Mouse (Mus musculus): ENCODE results near the gene Apbb2. TPM values are rescaled to one million over a fixed set of nuclear protein-coding genes. Genes with fewer than 3 reads are reported as not detected.

Gene Apbb2
- total RNA-seq, 2 experiments from 2014 or later, result 60.1 to 70.5 TPM

GRCm38 (mm10) chr5:66315791-66316190, 302.8 kb downstream of the Apbb2 start:
- H3K4me3 ChIP-seq, result no peak overlapping the region
- no peak for TF ChIP-seq CTCF (IDR thresholded peaks at IDR 0.05)
- DNase-seq (ENCODE audit: extremely low spot score in 1 of 2, low spot score in 2 of 2), result peak in 1 of 2 experiments; percentile 49
- intact Hi-C loops (cut with DNase I), result loop anchor here (5.0 kb wide), 1 partner anchor 53 kb away; no protein-coding TSS in a partner anchor
- no peak overlapping the region for H3K27ac ChIP-seq

DNA sequence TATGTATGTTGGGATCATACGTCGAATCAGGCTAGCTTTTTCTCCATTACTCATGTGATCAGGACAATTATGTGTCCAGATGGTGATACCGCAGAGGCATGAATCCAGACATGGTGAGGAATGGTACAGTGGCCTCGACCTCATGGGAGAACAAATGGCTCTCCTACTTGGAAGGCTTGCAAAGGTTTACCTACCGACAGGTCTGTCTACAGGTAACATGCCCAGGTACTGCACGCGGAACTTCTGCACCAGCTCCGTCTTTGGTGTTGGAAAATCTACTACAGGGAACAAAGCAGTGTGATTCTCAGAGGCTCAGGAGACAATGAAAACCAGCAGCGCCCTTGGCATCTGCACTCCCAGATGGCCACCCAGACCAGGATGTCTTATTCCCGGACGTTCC, 307.8 kb downstream of the Apbb2 start:
- no peak for TF ChIP-seq CTCF (IDR thresholded peaks at IDR 0.05)
- no peak overlapping the region for H3K27ac ChIP-seq
- no peak overlapping the region for H3K4me3 ChIP-seq
- no peak for DNase-seq (ENCODE audit: extremely low spot score in 1 of 2, low spot score in 2 of 2)
- intact Hi-C loops (cut with DNase I), result no loop called here

- no peak for TF ChIP-seq CTCF (IDR thresholded peaks at IDR 0.05)
- no peak for DNase-seq (ENCODE audit: extremely low spot score in 1 of 2, low spot score in 2 of 2)
- intact Hi-C loops (cut with DNase I), result no loop called here
- H3K4me3 ChIP-seq, result no peak overlapping the region
- H3K27ac ChIP-seq, result no peak overlapping the region
These were observed 308.3 kb downstream of the Apbb2 start for GRCm38 (mm10) chr5:66310328-66310727.

- no peak for TF ChIP-seq CTCF (IDR thresholded peaks at IDR 0.05)
- intact Hi-C loops (cut with DNase I), result no loop called here
- DNase-seq (ENCODE audit: extremely low spot score in 1 of 2, low spot score in 2 of 2), result peak in 1 of 2 experiments; percentile 35
- Histone ChIP-seq H3K27ac (no peak overlapping the region), H3K4me3 (no peak overlapping the region)
These were observed 313.1 kb downstream of the Apbb2 start for GRCm38 (mm10) chr5:66305511-66305910.

GRCm38 (mm10) chr5:66304300-66305067, 314.1 kb downstream of the Apbb2 start:
- intact Hi-C loops (cut with DNase I), result no loop called here
- no peak for DNase-seq (ENCODE audit: extremely low spot score in 1 of 2, low spot score in 2 of 2)
- H3K4me3 ChIP-seq, result no peak overlapping the region
- no peak overlapping the region for H3K27ac ChIP-seq
- TF ChIP-seq CTCF (IDR thresholded peaks at IDR 0.05), result no peak

DNA sequence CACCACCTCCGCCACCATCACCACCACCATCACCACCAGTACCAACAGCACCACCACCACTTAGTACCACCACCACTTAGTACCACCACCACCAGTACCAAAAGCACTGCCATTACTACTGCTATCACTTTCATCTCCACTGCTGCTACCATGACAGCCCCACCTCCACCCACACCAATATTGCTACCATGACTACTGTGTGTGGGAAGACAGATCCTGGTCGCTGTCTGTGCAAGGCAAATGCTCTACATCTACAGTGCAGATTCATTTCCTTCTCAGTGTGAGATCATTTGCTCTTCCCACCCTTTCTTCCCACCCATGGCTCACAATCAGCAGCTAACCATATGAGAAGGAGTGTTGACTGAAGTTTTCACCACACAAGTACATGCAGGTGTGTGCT, 315.7 kb downstream of the Apbb2 start:
- intact Hi-C loops (cut with DNase I), result no loop called here
- no peak overlapping the region for H3K4me3 ChIP-seq
- H3K27ac ChIP-seq, result no peak overlapping the region
- no peak for TF ChIP-seq CTCF (IDR thresholded peaks at IDR 0.05)
- peak in 1 of 2 experiments; percentile 65 for DNase-seq (ENCODE audit: extremely low spot score in 1 of 2, low spot score in 2 of 2)

DNA sequence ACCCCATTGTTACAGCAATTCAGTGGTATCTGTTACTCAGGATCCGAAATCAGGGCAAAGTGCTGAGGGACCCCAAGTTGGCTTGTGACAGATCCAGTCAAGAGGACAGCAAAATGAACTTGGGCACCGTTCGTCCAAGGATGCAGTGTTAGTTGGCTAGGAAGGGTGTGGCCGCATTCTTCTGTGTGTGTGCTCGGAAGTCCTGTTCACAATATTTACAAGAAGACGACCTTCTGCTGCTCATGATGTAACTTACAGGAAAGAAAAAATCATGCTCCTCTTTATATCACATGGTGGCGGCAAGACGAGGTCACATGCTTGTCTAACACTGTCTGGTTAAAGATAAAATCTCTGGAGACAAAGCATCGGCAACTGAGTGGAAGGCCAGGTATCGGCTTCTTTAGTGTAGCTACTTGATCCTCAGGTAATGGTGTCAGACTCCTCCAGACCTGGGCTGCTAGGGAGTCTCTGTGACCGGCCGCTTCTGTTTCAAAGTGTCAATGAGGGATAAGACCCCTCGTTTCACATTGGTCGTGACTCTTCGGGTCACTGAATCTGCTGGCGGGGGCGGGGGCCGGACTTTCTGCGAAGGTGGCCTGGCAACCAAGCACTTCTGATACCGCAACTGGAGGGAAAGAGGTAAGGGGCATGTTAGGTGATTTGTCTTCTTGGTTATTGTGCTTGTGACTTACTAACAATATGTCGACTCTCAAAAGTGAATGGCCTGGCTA, 316.3 kb downstream of the Apbb2 start:
- Histone ChIP-seq H3K4me3 (no peak overlapping the region), H3K27ac (no peak overlapping the region)
- no peak for TF ChIP-seq CTCF (IDR thresholded peaks at IDR 0.05)
- DNase-seq (ENCODE audit: extremely low spot score in 1 of 2, low spot score in 2 of 2), result no peak
- intact Hi-C loops (cut with DNase I), result no loop called here

GRCm38 (mm10) chr5:66300576-66300975, 318.0 kb downstream of the Apbb2 start:
- no peak for DNase-seq (ENCODE audit: extremely low spot score in 1 of 2, low spot score in 2 of 2)
- Histone ChIP-seq H3K27ac (no peak overlapping the region), H3K4me3 (no peak overlapping the region)
- no peak for TF ChIP-seq CTCF (IDR thresholded peaks at IDR 0.05)
- intact Hi-C loops (cut with DNase I), result no loop called here

GRCm38 (mm10) chr5:66298856-66299255, 319.7 kb downstream of the Apbb2 start:
- no peak for DNase-seq (ENCODE audit: extremely low spot score in 1 of 2, low spot score in 2 of 2)
- no peak for TF ChIP-seq CTCF (IDR thresholded peaks at IDR 0.05)
- Histone ChIP-seq H3K4me3 (no peak overlapping the region), H3K27ac (no peak overlapping the region)
- intact Hi-C loops (cut with DNase I), result no loop called here

GRCm38 (mm10) chr5:66296116-66296515, 322.5 kb downstream of the Apbb2 start:
- intact Hi-C loops (cut with DNase I), result no loop called here
- no peak for TF ChIP-seq CTCF (IDR thresholded peaks at IDR 0.05)
- Histone ChIP-seq H3K4me3 (no peak overlapping the region), H3K27ac (no peak overlapping the region)
- DNase-seq (ENCODE audit: extremely low spot score in 1 of 2, low spot score in 2 of 2), result no peak

DNA sequence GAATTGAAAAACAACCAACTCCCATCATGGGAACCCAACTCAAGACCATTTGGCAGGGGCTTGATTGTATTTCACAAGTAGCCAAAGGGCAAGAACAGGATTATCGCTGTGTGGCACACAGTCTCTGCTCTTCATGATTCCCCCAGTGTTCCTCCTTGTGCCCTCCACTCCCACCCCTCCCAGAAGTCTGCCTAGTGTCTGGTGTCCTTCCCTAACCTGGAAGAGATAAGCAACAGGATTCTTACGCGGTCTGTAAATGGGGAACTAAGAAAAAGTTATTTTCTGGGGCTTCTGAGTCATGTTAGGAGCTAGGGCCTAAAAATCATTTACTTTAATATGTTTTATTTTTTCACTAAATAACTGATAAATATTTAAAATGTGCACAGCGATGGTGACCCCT, 323.6 kb downstream of the Apbb2 start:
- no peak for TF ChIP-seq CTCF (IDR thresholded peaks at IDR 0.05)
- intact Hi-C loops (cut with DNase I), result no loop called here
- H3K4me3 ChIP-seq, result no peak overlapping the region
- no peak overlapping the region for H3K27ac ChIP-seq
- DNase-seq (ENCODE audit: extremely low spot score in 1 of 2, low spot score in 2 of 2), result no peak

GRCm38 (mm10) chr5:66294106-66294625, 324.4 kb downstream of the Apbb2 start:
- intact Hi-C loops (cut with DNase I), result no loop called here
- no peak overlapping the region for H3K27ac ChIP-seq
- DNase-seq (ENCODE audit: extremely low spot score in 1 of 2, low spot score in 2 of 2), result no peak

More at GRCm38 (mm10) chr5:66294106-66294625, 324.4 kb downstream of the Apbb2 start:
- H3K4me3 ChIP-seq, result no peak overlapping the region
- no peak for TF ChIP-seq CTCF (IDR thresholded peaks at IDR 0.05)
